Mouse (Mus musculus): ENCODE measurements at regions not wholly inside any gene's neighbourhood (a gene's known extent, or its start where the extent isn't known, plus 50 kb on each side); places are given as distances from the start of the nearest gene placed in this dataset.
"Not testable (repeated sequence)": the region's sequence is repeated elsewhere in the genome, so short reads cannot be mapped to it uniquely, and the experiment has no call there.

DNA sequence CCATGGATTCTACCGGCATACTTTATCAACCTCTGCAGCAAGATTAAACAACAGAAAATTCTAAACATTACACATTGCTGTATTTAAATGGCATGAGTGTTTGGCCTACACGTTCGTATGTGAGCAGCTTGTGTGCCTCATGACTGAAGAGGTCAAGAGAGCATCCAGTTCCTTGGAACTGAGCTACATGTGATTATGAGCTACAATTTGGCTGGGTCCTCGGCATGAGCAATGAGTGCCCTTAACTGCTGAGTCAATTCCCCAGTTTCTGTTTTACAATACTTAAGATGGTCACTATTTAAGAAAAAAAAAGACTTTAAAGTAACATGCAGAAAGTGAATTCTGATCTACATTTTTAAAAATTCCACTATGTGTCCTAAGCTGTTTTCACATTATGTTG is 338.4 kb upstream of the Gpc6 start:
- DNase-seq (ENCODE audit: low read depth, low spot score) = no peak

DNA sequence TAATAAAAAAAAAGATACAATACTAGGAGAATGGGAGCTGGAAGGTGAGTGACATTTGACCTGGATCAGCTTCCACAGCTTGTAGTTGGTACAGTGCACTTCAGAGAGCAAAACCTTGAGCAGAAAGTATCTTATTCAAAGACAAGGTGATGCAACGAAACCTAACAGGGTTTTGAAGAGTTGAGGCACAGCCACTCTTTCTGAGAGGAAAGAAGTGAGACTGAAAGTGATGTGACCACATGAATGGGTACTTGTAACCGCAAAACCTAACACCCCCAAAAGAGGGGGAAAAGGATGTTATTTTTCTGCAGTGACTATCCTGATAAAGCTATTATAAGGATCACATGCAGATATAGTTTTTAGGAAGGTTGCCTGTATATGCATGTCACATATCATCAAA is 335.6 kb upstream of the Gpc6 start:
- DNase-seq (ENCODE audit: low read depth, low spot score) = no peak

DNA sequence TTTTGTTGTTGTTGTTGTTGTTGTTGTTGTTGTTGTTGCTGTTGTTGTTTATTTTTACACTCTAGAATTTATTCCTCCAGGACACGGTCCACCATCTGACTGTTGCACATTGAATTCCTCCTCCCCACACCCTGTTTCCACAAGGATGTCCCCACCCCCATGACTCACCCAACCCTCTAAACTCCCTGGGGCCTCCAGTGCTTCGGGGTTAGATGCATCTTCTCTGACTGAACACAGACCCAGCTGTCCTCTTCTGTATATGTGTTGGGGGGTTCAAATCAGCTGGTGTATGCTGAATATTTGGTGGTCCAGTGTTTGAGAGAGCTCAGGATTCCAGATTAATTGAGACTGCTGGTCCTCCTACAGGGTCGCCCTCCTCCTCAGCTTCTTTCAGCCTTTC is 335.0 kb upstream of the Gpc6 start:
- no peak for DNase-seq (ENCODE audit: low read depth, low spot score)

DNA sequence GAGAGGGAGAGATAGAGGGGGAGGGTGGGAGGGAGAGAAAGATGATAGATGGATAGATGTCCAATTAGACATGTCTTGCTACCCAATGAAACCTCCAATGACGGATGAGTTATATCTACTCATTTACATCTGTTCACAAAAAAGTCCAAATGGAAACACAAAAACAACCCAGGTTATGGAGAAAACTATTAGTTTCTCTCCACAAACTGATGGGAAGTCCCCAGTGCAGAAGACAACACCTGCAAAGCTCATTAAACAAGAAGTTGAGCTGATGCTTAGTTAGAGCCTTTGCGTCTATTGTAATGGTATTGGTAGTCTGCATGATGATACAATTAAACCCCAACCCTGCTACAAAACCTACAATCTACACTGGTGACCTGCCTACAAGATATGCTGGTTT is 317.0 kb upstream of the Gpc6 start:
- no peak for DNase-seq (ENCODE audit: low read depth, low spot score)

DNA sequence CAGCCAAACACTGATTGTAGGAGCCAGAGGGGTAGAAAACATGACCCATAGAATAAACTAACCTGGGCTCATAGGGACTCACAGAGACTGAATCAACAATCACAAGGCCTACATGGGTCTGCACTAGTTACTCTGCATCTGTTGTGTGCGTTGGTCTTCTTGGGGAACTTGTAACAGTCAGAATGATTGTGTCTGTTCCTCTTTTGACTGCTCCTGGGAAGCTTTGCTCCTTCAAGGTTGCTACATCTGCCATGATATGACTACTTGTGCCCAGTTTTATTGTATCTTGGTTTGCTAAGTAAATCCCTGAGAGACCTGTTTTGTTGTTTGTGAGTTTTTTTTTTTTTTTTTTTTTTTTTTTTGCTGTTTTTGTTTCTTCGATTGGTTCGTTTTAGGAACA is 313.9 kb upstream of the Gpc6 start:
- no peak for DNase-seq (ENCODE audit: low read depth, low spot score)

DNA sequence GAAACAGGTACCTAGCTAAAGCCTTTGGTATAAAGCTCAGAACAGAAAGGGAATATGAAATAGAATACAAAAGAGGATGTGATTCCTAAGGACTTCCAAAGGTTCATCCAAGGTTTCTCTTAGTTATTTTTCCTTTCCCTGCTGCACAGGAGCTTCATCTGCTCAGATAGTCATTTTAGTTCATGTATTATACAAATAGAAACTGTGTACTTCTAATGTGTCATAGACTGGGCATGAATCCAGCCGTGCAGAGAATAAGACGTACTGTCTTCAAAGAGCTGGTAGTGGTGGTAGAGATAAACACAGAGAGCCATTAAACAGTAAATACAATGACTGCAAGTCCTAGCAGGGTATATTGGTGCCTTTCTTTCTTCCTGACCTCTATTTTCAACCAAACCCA is 292.9 kb upstream of the Gpc6 start:
- DNase-seq (ENCODE audit: low read depth, low spot score) = peak; percentile 38

DNA sequence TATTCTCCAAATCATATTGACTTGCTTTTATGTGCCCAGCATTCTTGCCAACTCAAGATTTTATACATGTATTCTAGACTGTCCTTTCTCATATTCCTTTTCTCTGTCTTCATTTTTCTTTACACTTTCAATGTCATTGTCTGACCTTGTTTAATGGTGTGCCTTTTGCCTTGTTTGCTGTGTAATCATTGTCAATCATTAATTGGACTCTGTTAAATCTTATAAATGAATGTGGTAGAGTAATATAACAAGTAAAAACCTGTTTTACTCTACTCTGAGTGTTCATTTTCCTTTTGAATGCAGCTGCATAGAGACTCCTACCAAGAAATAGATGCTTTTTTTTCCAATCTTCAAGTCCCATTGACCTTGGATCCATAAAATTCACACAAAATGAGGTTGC is 283.0 kb upstream of the Gpc6 start:
- no peak for DNase-seq (ENCODE audit: low read depth, low spot score)

DNA sequence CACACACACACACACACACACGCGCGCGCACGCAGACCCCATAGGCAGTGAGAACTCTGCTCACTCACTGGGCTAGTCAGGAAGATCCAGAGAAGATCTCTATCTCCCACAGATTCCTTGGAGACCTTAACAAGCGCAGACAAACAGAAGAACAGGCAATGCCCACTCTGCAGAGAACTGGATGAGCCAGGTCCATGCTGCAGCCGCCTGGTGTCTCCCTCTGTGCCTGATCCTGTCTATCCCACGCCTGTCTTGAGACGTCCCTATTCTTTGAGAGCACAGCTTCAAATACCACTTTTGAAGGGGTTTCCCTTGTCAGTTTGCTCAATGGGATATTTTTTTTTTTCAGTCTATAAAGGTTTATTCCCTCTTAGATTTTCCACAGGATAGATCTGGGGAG is 273.2 kb upstream of the Gpc6 start:
- DNase-seq (ENCODE audit: low read depth, low spot score) = no peak

DNA sequence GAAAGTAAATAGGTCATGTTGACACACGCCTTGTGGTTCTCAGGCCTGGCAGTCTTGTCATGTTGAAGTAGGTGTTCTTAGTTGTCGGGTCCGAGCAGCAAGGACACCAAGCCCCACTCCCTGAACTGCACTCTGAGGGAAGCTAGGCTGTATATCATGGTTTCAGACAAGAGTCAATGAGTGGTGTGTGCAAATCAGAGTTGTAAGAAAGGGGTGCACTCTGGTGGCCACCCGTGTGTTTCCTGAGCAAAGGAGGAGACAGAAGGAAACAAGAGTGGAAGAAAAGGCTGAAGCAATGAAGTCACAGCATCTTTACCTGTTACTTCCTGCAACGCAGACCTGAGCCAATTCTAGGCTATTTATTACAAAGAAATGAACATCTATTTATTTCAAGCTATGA is 241.2 kb upstream of the Gpc6 start:
- no peak for DNase-seq (ENCODE audit: low read depth, low spot score)

DNA sequence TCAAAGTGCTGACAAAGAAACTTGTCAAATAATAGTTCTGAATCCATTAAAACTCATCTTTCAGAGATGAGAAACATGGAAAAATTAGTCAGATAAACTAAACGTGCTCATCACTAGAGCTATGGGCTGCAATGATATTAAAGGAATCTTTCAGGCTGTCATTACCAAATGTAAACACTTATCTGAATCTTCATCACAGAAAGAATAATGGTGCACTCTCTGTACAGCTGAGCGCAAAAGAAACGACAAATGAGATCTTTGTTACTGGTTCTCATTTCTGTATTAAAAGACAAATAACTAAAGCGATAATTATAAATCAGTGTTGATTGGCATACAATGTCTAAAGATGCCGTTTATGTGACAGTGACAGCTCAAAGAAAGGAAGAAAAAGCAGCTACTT is 227.4 kb upstream of the Gpc6 start:
- no peak for DNase-seq (ENCODE audit: low read depth, low spot score)

DNA sequence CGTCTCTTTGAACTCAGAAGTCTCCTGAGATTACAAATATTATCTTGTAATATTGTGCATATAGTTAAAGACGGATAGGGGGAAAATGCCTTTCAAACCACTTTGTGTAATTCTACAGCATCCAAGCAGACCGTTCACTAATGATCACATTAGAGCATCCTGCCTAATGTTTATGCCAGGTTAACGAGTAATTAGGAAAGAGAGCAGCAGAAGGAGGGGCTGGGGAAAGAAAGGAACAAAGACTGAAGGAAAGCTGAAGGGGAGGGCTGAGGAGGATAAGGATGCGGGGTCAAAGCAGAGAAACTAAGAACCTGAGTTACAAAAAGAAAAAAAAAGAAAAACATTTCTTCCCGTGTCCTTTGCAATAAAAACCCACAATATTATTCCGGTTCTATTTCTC is 226.7 kb upstream of the Gpc6 start:
- DNase-seq (ENCODE audit: low read depth, low spot score) = no peak

DNA sequence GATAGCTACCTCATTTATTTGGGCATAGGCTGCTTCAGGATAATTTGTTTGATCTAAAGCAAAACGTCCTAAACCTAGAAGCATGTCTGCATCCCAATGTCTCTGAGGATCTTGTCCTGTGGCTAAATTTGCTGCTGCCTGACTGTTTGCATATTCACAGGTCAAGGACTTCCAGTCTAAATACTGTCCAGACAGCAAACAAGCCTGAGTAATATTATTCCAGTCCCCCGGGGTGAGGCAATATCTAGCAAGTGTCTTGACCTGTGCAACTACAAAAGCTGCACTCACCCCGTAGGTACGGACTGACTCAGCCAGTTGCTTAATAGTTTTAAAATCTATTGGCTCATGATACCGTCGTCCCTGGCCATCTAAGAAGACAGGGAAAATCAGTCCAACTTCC is 190.5 kb upstream of the Gpc6 start:
- not testable (repeated sequence) for DNase-seq (ENCODE audit: low read depth, low spot score)

DNA sequence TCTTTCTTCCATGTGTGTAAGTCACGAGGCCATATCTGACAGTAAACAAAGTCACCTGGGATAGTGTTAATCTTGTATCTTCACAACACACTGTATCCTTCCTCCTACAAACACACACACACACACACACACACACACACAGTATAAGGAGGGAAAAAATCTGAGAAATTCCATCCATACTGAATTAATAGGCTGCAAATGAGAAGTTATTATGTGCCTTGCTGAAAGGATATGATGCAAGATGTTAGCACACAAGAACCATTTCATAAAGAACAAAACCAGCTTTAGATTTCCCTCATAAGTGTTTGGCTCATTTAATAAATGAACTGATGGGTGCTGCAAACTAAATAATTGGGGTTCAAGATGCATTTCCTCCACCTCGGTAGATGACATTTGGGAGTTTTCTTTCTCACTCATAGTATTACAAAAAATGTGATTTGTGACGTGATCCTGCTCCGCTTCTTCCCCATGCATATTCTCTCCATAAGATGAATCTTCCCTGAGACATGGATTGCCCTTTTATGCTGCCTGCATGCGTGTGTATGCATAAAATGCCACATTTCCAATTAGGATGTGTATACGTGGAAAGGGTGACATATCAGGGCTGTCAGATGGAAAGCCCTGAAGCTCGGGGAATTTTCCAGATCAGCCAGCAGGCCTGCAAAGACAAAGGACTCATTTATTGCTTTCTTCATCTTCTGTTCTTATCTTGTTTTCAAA is 170.5 kb upstream of the Gpc6 start:
- no peak for DNase-seq (ENCODE audit: low read depth, low spot score)

DNA sequence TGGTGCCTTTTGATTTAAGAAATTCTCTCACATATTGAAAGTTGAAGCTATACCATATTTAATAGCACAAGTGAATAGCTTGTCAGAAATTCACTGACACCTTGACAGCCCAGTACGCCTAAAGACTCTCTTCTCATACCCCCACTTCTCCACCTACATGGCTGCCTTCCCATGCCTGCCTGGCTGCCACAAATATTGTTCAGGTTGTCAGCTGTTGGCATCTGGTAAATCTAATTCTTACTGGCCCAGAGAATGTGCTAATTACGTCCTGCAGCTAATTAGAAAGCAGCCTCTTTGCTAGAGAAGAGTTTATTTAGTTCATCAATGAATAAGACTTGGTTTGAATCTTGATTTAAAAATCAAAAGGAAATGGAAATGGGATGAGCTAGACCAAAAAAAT is 163.7 kb upstream of the Gpc6 start:
- DNase-seq (ENCODE audit: low read depth, low spot score) = no peak

DNA sequence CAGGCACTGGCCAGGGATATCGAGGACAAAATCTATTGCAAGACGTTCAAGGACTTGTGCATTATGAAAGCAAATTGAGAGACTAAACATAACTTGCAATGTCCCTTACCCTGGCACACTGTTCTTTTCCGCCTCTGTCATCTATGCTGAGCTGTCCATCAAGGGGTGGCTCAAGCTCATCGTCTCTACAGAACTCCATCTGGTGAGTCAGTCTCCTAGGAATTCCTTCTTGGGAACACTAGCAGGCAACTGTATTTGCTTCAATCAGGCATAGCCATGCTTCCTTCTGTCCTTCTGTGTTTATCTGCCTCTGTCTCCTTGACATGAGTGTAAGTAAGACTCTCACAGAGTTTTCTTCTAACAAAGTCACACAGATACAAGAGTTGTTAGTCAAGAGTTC is 154.0 kb upstream of the Gpc6 start:
- DNase-seq (ENCODE audit: low read depth, low spot score) = no peak

DNA sequence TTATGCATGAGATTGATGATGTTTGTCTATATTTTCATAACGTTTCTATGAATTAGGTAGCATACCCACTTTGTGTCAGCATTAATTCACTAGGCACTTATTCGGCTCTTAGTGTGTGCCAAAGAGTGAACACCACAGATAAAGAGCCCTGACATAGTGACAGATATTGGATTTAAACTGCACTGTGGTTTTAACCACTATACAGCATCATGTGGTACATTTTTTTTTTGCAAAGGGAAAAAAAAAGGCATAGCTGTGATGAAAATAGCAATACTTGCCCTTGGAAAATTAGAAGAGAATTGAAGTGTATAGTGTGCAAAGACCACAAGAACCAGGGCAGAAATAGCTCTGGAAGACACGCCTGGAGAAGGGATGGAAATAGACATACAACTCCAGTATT is 153.4 kb upstream of the Gpc6 start:
- DNase-seq (ENCODE audit: low read depth, low spot score) = no peak

DNA sequence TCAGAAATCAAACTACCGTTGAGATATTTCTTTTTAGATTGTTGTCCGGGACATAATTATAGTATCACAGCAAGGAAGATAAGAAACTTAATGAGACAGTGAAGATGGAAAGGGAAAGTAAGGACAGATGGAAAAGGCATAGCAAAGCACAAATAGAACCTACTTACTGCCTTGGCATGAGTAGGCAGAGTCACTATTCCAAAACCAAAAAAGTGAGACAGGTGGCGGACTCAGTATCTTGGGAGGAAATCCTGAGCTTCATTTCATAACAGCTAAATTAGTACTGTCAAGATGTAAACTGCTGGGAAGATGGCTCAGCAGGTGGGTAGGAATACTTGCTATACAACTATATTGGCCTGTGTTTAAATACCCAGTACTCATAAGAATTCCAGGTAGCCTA is 145.5 kb upstream of the Gpc6 start:
- DNase-seq (ENCODE audit: low read depth, low spot score) = peak; percentile 75

DNA sequence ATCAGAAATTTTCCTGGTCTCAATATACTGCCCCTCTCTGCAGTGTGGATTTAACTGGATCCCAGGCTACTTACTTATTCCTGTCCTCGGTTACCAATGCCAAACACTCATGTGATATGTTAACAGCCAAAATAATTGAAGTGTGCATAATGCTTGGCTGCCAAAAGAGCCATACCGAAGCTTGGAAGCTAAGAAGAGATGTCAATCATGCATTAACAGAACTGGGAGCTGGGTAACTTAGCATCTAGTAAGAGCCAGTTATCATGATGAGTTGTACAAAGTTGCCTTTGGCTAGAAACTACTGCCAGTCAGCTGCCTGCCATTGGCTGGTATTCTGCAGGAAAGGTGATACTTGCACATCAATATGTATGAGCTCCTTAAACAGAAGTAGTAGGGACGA is 141.3 kb upstream of the Gpc6 start:
- DNase-seq (ENCODE audit: low read depth, low spot score) = no peak

DNA sequence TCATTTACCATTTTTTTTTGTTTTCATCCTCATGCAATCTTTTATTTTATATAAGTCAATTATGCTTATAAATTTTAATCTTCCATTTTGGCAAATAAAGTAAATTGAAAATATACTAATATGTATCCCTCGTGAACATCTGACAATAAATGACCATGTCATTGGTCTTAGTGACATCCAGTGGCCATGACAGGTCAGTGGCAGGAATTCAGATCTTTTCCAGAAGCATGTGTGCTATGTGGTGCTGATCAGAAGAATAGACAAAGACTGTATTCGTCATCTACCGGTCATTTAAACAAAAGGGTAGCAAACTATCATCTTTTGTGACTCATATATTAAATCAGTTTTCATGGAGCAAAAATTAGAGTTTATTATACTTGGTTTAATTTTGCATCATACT is 118.6 kb upstream of the Gpc6 start:
- no peak for DNase-seq (ENCODE audit: low read depth, low spot score)

DNA sequence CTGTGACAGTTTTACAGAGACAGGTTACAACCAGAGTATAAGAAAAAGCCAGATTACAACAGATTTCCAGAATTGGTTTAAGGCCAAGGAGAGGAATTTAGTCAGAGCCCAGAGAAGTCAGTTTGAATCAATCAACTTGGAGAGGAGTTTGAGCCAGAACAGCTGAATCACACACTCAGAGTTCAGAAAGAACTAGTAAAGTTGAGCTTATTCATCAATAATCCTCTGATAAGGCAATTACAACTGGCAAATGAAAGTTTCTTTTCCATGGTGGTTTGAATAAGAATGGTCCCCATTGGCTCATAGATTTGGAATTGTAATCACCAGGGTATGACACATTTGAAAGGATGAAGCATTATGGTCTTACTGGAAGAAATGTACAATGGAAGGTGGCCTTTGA is 116.5 kb upstream of the Gpc6 start:
- DNase-seq (ENCODE audit: low read depth, low spot score) = no peak

DNA sequence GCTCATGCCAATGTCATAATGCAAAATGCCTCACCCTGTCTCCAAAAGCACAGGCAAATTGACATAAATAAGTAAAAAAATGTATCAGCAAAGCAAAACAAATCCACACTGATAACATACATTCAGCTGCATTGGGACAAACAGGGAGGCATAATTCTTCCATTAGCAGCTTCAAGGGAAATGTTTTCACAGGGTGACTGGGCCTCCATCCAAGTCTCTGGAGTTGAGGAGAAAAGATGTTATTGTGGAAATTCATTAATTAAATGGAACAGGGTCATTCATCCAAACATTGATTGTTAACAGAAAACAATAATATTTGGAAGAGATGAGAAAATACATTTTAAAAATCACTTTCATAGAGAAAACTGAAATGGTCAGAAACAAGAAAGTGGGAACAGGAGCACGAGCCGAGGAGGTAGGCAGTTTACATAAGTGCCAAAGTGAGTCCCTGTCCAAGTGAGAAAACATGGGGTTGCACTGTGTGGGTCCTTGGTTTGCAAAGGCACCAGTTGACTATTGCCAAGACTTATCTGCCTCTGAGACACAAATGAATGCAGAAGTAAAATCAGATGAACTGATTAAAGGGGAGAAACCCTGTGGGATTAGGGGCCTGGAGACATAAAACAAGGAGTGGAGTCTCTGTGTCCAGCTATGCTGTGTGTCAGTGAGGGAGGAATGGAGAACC is 114.3 kb upstream of the Gpc6 start:
- DNase-seq (ENCODE audit: low read depth, low spot score) = no peak

DNA sequence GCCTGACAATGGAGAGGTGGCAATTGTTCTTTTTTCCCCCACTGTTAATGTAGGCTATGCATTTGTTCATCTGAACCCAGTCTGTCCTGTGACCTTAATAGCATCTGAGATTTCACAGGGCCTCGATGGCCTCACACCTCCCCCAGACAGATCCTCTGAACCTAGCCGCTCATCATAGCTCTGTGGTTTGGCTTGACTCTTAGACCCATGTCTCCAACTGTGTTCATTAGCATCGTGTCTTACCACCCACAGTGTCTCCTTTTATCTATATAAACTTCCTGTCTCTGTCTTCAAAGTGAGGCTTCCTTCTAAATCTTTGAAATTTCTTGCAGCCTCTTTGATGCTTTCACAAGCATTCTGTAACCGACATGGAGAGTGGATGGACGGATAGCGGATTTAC is 87.9 kb upstream of the Gpc6 start:
- DNase-seq (ENCODE audit: low read depth, low spot score) = no peak

DNA sequence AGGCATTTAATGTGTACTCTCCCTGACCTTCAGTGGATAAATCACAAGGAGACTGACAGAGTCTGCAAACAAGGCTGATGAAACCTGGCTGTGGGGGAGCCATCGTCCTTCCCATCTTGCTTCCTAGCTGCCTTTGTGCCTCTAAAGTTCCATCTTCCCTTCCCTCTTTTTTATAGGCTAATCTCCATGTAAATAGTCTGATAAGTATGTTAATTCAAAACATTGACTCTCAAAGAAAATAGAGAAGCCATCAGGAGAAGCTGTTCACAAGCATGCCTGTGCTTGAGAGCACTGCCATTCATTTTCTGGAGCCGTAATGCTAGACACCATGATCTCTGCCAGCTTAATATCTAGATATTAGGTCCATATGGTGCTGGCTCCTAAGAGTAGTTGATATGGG is 55.7 kb upstream of the Gpc6 start:
- DNase-seq (ENCODE audit: low read depth, low spot score) = no peak

DNA sequence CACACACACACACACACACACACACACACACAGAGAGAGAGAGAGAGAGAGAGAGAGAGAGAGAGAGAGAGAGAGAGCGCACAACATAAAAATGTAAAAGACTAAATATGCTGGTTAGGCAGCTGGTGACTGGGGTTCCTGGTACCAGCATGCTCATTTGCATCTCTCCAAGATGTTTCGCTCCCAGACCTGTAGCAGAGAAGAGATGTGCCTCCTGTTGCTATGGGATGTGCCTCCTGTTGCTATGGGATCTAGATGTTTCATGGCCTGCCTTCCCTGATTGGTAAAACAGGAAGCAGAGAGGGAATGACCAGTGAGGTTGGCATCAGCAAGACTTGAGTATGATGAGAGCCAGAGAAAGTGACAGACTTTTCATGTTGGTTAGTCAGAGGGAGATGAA is 55.1 kb upstream of the Gpc6 start:
- DNase-seq (ENCODE audit: low read depth, low spot score) = no peak
